Mouse (Mus musculus) kidney, postnatal 0 days (tissue): Measurements from ENCODE around the gene Rps6ka5. TPM values are rescaled to one million over a fixed set of nuclear protein-coding genes. Genes with fewer than 3 reads are reported as not detected.
A peak's percentile ranks its signal among the peaks of the same experiment; 100 is the strongest.

Experiments used
- ATAC-seq: fragments of 200-750 bp; cut with Nextera tagmentation; replicated peaks from 2 replicates; pipeline ENCODE4 v1.8.0; 2017; ENCODE audit warnings: low read depth, moderate number of reproducible peaks, moderate TSS enrichment, moderate library complexity; ENCODE audit not compliant: low FRiP score
- DNase-seq: peaks from one replicate; pipeline ENCODE4 v3.0.0-alpha.2; 2016; ENCODE audit warnings: low spot score
- H3K27ac ChIP-seq: fragments of 300-500 bp; sonication (generic); 2 replicates; pipeline ENCODE4 v1.5.1; 2014; ENCODE audit warnings: mild to moderate bottlenecking
- H3K27me3 ChIP-seq: fragments of 300-500 bp; sonication (generic); 2 replicates; pipeline ENCODE4 v1.6.1; 2014; ENCODE audit warnings: low read length, mixed read lengths; ENCODE audit not compliant: insufficient read depth
- H3K36me3 ChIP-seq: fragments of 300-500 bp; sonication (generic); 2 replicates; pipeline ENCODE4 v1.6.1; 2014; ENCODE audit warnings: low read length, mixed read lengths; ENCODE audit not compliant: insufficient read depth
- H3K4me1 ChIP-seq: fragments of 300-500 bp; sonication (generic); replicated peaks from 2 replicates; pipeline ENCODE4 v1.6.1; 2014; ENCODE audit warnings: antibody characterized with exemption, low read length, mixed read lengths; ENCODE audit not compliant: insufficient read depth
- H3K4me2 ChIP-seq: fragments of 300-500 bp; sonication (generic); 2 replicates; pipeline ENCODE4 v1.6.1; 2014; ENCODE audit warnings: mild to moderate bottlenecking, low read length, moderate library complexity, mixed read lengths
- H3K4me3 ChIP-seq: fragments of 300-500 bp; sonication (generic); replicated peaks from 2 replicates; pipeline ENCODE4 v1.5.1; 2014; ENCODE audit warnings: low read depth, low read length
- H3K9ac ChIP-seq: fragments of 300-500 bp; sonication (generic); 2 replicates; pipeline ENCODE4 v1.6.1; 2014; ENCODE audit warnings: low read depth, low read length
- H3K9me3 ChIP-seq: fragments of 300-500 bp; sonication (generic); replicated peaks from 2 replicates; pipeline ENCODE4 v1.6.1; 2016; ENCODE audit warnings: low read length, inconsistent platforms, mixed read lengths
- CTCF ChIP-seq: IDR thresholded peaks from 2 replicates; pipeline ENCODE4 v1.5.1; 2016; ENCODE audit warnings: antibody characterized with exemption, low read depth, mild to moderate bottlenecking, moderate library complexity
- WGBS: fragments of 180-500 bp; shearing (Covaris S2); extraction: QIAGEN DNeasy Blood & Tissue Kit; methylation state at CpG from one replicate; pipeline ENCODE4 v1.1.7; 2014; 5-methylcytosine and 5-hydroxymethylcytosine counted together
- polyA plus RNA-seq: library from polyadenylated mRNA; unstranded; fragments of >200 nt; fragmentation: Nextera tagmentation; extraction: Ambion mirVana; gene quantifications from 2 replicates; pipeline ENCODE4 v1.2.1, GENCODE M21; 2015

Rps6ka5 gene
- polyA plus RNA-seq, 1 experiment from 2014 or later, result 3.8 TPM

- Histone ChIP-seq H3K9ac (no peak overlapping the region), H3K9me3 (no peaks in the 10 kb centered on the region), H3K4me2 (no peak overlapping the region), H3K27ac (no peak overlapping the region), H3K4me1 (no peaks in the 10 kb centered on the region), H3K36me3 (no peaks in the 10 kb centered on the region), H3K4me3 (no peak overlapping the region), H3K27me3 (no peaks in the 10 kb centered on the region)
- no peak for TF ChIP-seq CTCF
- ATAC-seq (no peak), DNase-seq (no peak)
- 73% methylated on average over 3 of the region's 3 CpGs for whole genome bisulfite sequencing
Observed at GRCm38 (mm10) chr12:100624854-100625447, 101.8 kb downstream of the Rps6ka5 start.

- no peaks in the 10 kb centered on the region for H3K27me3 ChIP-seq
- H3K4me1 ChIP-seq, result no peaks in the 10 kb centered on the region
- no peak overlapping the region for H3K27ac ChIP-seq
- DNase-seq (no peak), ATAC-seq (no peak)
- H3K9me3 ChIP-seq, result no peaks in the 10 kb centered on the region
- TF ChIP-seq CTCF, result no peak
- no peak overlapping the region for H3K9ac ChIP-seq
- no peak overlapping the region for H3K4me3 ChIP-seq
- no peak overlapping the region for H3K4me2 ChIP-seq
- H3K36me3 ChIP-seq, result no peaks in the 10 kb centered on the region
- 76% methylated on average over 2 of the region's 2 CpGs for WGBS
Observed at GRCm38 (mm10) chr12:100615251-100615650, 111.5 kb downstream of the Rps6ka5 start.

DNA sequence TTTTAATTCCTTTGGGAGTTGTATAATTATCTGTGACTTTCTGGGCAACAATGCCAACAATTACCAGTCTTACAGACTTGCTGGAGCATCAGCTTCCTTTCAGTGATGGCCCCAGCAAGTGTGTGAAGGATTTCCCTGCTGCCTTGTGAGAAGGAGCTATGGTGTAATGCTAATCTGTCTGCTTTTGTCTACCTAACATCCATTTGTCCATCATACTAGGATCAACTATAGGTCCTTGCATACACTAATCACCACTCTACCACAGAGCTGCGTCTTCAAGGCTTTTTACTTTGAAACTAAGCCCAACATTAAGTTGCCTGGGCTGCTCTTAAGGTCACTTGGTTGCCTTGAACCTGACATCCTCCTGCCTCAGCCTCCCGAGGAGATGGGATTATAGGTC is 112.9 kb downstream of the Rps6ka5 start:
- WGBS, result 83% methylated on average over 2 of the region's 2 CpGs
- DNase-seq, result no peak

GRCm38 (mm10) chr12:100613192-100613700 is 113.5 kb downstream of the Rps6ka5 start:
- DNase-seq, result no peak
- H3K27ac ChIP-seq, result no peak overlapping the region
- H3K4me3 ChIP-seq, result no peak overlapping the region
- TF ChIP-seq CTCF, result no peak
- H3K9ac ChIP-seq, result no peak overlapping the region
- no peaks in the 10 kb centered on the region for H3K4me1 ChIP-seq
- WGBS, result 71% methylated on average over 5 of the region's 5 CpGs
- no peak for ATAC-seq
- no peaks in the 10 kb centered on the region for H3K9me3 ChIP-seq
- no peak overlapping the region for H3K4me2 ChIP-seq
- no peaks in the 10 kb centered on the region for H3K36me3 ChIP-seq
- H3K27me3 ChIP-seq, result no peaks in the 10 kb centered on the region

More for the DNA sequence above, 112.9 kb downstream of the Rps6ka5 start:
- Histone ChIP-seq H3K4me1 (no peaks in the 10 kb centered on the region), H3K27ac (no peak overlapping the region), H3K36me3 (no peaks in the 10 kb centered on the region), H3K27me3 (no peaks in the 10 kb centered on the region), H3K4me3 (no peak overlapping the region), H3K9me3 (no peaks in the 10 kb centered on the region), H3K9ac (no peak overlapping the region), H3K4me2 (no peak overlapping the region)
- no peak for TF ChIP-seq CTCF
- ATAC-seq, result no peak

DNA sequence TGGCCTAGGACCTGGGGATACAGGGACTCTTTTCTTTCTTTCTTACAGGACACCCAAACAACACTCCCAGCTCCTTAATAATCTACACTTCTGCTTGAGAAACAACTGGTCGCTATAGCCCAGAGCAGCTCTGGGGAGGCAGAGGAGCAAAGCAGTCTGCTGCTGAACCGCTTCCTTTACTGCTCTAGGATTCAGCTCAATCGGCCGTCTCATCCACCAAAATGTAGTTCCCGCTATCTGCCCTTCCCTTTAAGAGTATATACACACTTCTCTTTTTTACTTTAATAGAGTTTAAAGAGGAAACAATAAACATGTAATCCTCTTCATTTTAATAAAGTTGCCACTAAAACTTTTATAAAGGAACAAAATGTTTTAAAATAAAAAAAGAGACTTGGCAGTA is 117.0 kb downstream of the Rps6ka5 start:
- 82% methylated on average over 5 of the region's 5 CpGs for WGBS
- Histone ChIP-seq H3K27ac (no peak overlapping the region), H3K27me3 (no peaks in the 10 kb centered on the region), H3K4me2 (no peak overlapping the region), H3K9ac (no peak overlapping the region), H3K4me1 (no peaks in the 10 kb centered on the region), H3K4me3 (no peak overlapping the region), H3K36me3 (no peaks in the 10 kb centered on the region), H3K9me3 (no peaks in the 10 kb centered on the region)
- no peak for TF ChIP-seq CTCF
- no peak for ATAC-seq
- no peak for DNase-seq

- H3K4me2 ChIP-seq, result no peak overlapping the region
- no peak overlapping the region for H3K27ac ChIP-seq
- no peaks in the 10 kb centered on the region for H3K9me3 ChIP-seq
- DNase-seq (no peak), ATAC-seq (no peak)
- no peak overlapping the region for H3K4me3 ChIP-seq
- 42% methylated on average over 5 of the region's 5 CpGs for WGBS
- no peak overlapping the region for H3K9ac ChIP-seq
- no peaks in the 10 kb centered on the region for H3K36me3 ChIP-seq
- TF ChIP-seq CTCF, result no peak
- H3K27me3 ChIP-seq, result no peaks in the 10 kb centered on the region
- no peaks in the 10 kb centered on the region for H3K4me1 ChIP-seq
Observed at GRCm38 (mm10) chr12:100609064-100609463, 117.7 kb downstream of the Rps6ka5 start.

GRCm38 (mm10) chr12:100606733-100607132 is 120.0 kb downstream of the Rps6ka5 start:
- Histone ChIP-seq H3K4me2 (no peak overlapping the region), H3K4me1 (no peaks in the 10 kb centered on the region), H3K9ac (no peak overlapping the region), H3K36me3 (no peaks in the 10 kb centered on the region), H3K27ac (no peak overlapping the region), H3K27me3 (no peaks in the 10 kb centered on the region), H3K4me3 (no peak overlapping the region), H3K9me3 (no peaks in the 10 kb centered on the region)
- 93% methylated on average over 1 of the region's 1 CpGs for WGBS
- ATAC-seq (no peak), DNase-seq (no peak)
- peak; percentile 55; the same call in 1 of the 2 replicates for TF ChIP-seq CTCF
